Mouse (Mus musculus): ENCODE data around the gene Cpne6. TPM values are rescaled to one million over a fixed set of nuclear protein-coding genes. Genes with fewer than 3 reads are reported as not detected.
A peak's percentile ranks its signal among the peaks of the same experiment; 100 is the strongest.

Gene Cpne6
- total RNA-seq, 2 experiments from 2014 or later: not detected

GRCm38 (mm10) chr14:55551347-55551746 lies 41.1 kb downstream of the Cpne6 start:
- no peak for DNase-seq (ENCODE audit: low spot score in 2 of 2)

DNA sequence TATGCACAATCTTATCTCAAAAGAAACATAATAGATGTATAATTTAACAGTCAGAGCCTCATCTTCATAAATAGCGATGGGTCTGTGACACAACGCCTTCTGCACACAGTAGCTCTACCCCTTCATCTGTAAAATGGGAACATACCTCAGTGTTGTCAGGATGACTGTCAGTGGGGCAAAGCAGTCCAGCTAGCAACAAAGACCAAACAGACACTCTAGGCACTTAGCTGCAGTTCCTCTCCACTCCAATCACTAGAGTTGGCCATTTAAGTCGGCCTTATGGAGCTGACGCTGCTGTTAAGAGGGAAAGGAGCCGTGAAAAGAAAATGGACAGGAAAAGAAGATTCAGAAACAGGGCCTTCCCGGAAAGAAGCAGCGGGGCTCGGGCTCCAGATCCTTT lies 41.5 kb downstream of the Cpne6 start:
- DNase-seq (ENCODE audit: low spot score in 2 of 2): no peak

DNA sequence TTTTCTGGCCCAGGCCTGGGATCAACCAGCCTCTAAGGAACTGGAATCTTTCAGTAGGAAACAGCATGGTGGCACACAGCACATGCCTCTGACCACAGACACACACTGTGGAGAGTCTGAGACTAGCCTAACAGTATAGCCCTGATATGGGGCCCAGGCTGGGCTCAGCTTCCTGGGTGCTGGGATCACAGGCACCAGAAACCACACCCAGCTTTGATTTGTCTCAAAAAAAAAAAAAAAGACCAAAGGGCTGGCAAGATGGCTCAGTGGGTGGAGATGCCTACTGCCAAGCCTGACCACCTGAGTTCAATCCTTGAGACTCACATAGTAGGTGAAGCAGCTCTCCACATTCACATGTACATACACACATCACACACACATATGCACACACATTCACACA lies 44.4 kb downstream of the Cpne6 start:
- no peak for DNase-seq (ENCODE audit: low spot score in 2 of 2)

DNA sequence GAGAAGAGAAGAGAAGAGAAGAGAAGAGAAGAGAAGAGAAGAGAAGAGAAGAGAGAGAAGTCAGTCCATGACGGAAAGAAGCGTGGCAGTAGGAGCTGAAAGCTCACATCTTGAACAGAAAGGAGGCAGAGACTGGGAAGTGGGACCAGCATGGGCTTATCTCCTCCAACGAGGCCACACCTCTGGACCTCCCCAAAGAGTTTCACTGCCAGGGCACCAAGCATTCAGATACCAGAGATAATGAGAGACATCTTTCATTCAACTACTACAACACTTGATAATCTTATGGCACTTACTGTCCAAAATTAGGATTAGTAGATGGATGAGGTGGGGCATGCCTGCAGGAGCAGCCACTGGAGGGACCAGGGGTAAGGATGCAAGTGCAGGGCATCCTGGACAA lies 45.5 kb downstream of the Cpne6 start:
- DNase-seq (ENCODE audit: low spot score in 2 of 2): no peak

- peak in 1 of 2 experiments; percentile 75 for DNase-seq (ENCODE audit: low spot score in 2 of 2)
These were observed 46.8 kb downstream of the Cpne6 start for GRCm38 (mm10) chr14:55557003-55557402.

DNA sequence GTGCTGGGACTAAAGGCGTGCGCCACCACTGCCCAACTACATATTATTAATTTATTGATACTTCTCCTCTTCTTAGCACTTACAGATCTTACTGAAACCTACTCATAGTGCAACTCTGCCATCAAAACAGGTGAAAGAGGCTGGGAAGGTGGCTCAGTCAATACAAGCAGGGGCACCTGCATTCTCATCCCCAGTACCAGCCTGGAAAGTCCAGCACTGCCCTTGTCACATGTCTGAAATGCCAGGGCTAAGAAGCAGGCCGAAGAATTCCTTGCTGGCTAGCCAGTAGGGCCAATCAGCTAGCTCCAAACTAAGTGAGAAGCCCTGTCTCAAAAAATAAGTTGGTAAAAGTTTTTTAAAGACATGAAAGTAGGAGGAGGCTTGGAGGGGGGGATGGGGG lies 47.3 kb downstream of the Cpne6 start:
- DNase-seq (ENCODE audit: low spot score in 2 of 2): no peak

DNA sequence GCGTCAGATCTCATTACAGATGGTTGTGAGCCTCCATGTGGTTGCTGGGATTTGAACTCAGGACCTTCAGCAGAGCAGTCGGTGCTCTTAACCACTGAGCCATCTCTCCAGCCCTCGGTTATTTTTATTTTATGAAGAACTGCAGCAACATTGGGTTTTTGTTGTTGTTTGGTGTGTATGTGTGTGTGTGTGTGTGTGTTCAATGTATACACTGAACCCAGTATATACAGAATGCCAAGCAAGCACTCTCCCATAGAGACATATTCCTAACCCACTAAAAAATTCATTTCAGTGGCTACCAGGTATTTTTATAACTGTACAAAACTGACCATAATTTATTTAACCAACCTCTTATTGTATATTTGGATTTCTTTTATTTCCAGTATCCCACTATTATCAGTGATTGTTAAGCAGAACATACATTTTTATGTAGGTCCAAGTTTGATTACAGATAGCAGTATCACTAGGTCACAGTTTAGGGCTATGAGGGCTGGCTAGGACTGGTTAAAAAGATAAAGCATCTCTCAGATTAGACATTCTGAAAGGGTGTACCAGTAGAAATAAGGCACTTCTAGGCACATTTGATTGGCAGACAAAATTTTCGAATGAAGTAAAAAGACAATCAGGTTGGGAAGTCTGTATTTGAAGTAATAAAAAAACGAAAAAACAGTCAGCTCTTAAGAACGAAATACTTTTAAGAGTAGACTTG lies 48.6 kb downstream of the Cpne6 start:
- DNase-seq (ENCODE audit: low spot score in 2 of 2): no peak

DNA sequence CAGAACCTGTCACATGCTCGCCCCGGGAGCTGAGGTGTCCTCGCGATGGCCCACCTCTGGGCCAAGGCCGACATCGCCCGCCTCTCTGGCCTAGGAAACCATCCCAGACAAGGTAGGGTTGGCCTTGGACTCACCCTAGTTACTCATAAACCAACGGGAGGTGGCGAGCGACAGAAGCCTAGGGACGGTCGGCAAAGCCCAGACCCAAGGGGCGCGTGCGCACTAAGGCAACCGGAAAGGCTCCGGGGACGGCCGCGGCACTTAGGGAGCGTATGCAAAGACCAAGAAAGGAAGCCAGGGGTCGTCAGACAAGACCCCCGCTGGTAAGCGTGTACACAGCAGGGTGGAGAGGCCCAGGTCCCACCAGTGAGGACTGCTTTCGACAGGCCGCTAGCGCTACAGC lies 49.6 kb downstream of the Cpne6 start, which contains the start of gene Dcaf11:
Gene Dcaf11, plus strand, starts transcription at position 208 of the 403 bp plus-strand sequence.
- peak; percentile 81 to 89 for DNase-seq (ENCODE audit: low spot score in 2 of 2)

- peak; percentile 91 to 98 for DNase-seq (ENCODE audit: low spot score in 2 of 2)
These were observed 50.2 kb downstream of the Cpne6 start, which contains the start of gene A730061H03Rik for GRCm38 (mm10) chr14:55560202-55561073. Gene A730061H03Rik, minus strand, starts transcription at chr14:55560406.

GRCm38 (mm10) chr14:55561860-55562259 lies 51.6 kb downstream of the Cpne6 start:
- no peak for DNase-seq (ENCODE audit: low spot score in 2 of 2)

- DNase-seq (ENCODE audit: low spot score in 2 of 2): no peak
These were observed 53.0 kb downstream of the Cpne6 start for GRCm38 (mm10) chr14:55563249-55563648.

DNA sequence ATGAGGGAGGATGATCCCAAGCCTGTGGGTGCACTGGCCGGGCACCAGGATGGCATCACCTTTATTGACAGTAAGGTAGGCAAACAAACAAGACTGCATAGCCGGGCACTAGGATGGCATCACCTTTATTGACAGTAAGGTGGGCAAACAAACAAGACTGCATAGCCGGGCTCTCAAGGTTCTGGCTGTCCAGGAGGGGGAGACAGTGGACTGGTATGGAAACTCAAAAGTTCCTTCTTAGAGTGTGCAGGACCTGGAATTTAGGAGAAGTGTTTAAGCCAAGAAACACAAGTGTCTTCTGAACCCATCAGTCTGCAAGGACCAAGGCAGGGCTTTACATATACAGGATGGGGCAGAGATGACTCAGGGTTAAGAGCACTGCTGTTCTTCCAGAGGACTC lies 55.5 kb downstream of the Cpne6 start:
- DNase-seq (ENCODE audit: low spot score in 2 of 2): no peak

Other genes starting within 250 kb of the Cpne6 start
- gene Dhrs4, start 31.7 kb upstream of the Cpne6 start, total RNA-seq (2021): 10 to 100 TPM; 23.7 to 28.5 TPM
- gene Carmil3, start 19.8 kb upstream of the Cpne6 start, total RNA-seq (2021): 1 to 10 TPM; 3.2 to 4.4 TPM
- not detected for gene Nrl, start 14.5 kb downstream of the Cpne6 start, total RNA-seq (2021)
- 10 to 100 TPM; 21.6 to 21.8 TPM for gene Pck2, start 29.8 kb downstream of the Cpne6 start, total RNA-seq (2021)
- gene Dcaf11, start 49.6 kb downstream of the Cpne6 start, total RNA-seq (2021): 10 to 100 TPM; 44.5 to 54.3 TPM
- 1 to 10 TPM in 1 of 2 experiments, not detected in 1; 1.4 TPM for gene A730061H03Rik, start 50.0 kb downstream of the Cpne6 start, total RNA-seq (2021)
- 100 to 1,000 TPM; 294 to 332 TPM for gene Fitm1, start 65.2 kb downstream of the Cpne6 start, total RNA-seq (2021)
- gene Psme1, start 67.7 kb downstream of the Cpne6 start, total RNA-seq (2021): 10 to 100 TPM; 82.0 to 88.4 TPM
- 10 to 100 TPM; 49.1 to 53.6 TPM for gene Emc9, start 74.9 kb downstream of the Cpne6 start, total RNA-seq (2021)
- gene Psme2, start 80.7 kb downstream of the Cpne6 start, total RNA-seq (2021): 100 to 1,000 TPM; 124 to 153 TPM
- 10 to 100 TPM; 21.2 to 22.4 TPM for gene Rnf31, start 81.3 kb downstream of the Cpne6 start, total RNA-seq (2021)
- 1 to 10 TPM; 7.0 to 9.0 TPM for gene Irf9, start 93.1 kb downstream of the Cpne6 start, total RNA-seq (2021)
- gene Rec8, start 107.6 kb downstream of the Cpne6 start, total RNA-seq (2021): 1 to 10 TPM; 2.7 to 3.2 TPM
- gene Ipo4, start 125.5 kb downstream of the Cpne6 start, total RNA-seq (2021): 100 to 1,000 TPM in 1 of 2 experiments, 10 to 100 TPM in 1; 97.6 to 104 TPM
- 1 to 10 TPM; 1.7 to 2.4 TPM for gene Gm49378, start 127.5 kb downstream of the Cpne6 start, total RNA-seq (2021)
- gene Tm9sf1, start 133.4 kb downstream of the Cpne6 start, total RNA-seq (2021): 10 to 100 TPM; 46.8 to 47.8 TPM
- 1 to 10 TPM; 1.4 to 2.0 TPM for gene Tssk4, start 139.7 kb downstream of the Cpne6 start, total RNA-seq (2021)
- gene Mdp1, start 150.1 kb downstream of the Cpne6 start, total RNA-seq (2021): 10 to 100 TPM; 27.2 to 27.5 TPM
- 10 to 100 TPM; 12.7 to 13.9 TPM for gene Gmpr2, start 161.5 kb downstream of the Cpne6 start, total RNA-seq (2021)
- 100 to 1,000 TPM; 257 to 278 TPM for gene Nedd8, start 161.7 kb downstream of the Cpne6 start, total RNA-seq (2021)
- gene Tinf2, start 171.4 kb downstream of the Cpne6 start, total RNA-seq (2021): 10 to 100 TPM; 21.6 to 21.7 TPM
- gene Tgm1, start 203.5 kb downstream of the Cpne6 start, total RNA-seq (2021): under 1 TPM; 0.39 to 0.49 TPM
- gene Rabggta, start 211.8 kb downstream of the Cpne6 start, total RNA-seq (2021): 10 to 100 TPM; 10.9 to 12.8 TPM
- 10 to 100 TPM; 40.1 to 41.3 TPM for gene Dhrs1, start 235.2 kb downstream of the Cpne6 start, total RNA-seq (2021)
- gene Nop9, start 235.2 kb downstream of the Cpne6 start, total RNA-seq (2021): 10 to 100 TPM; 16.9 to 18.5 TPM
- gene Cideb, start 248.0 kb downstream of the Cpne6 start, total RNA-seq (2021): under 1 TPM in 1 of 2 experiments, not detected in 1; 0.36 TPM

Measured in gastrocnemius, postnatal 4 days (tissue).